Mouse (Mus musculus): ENCODE measurements around the gene Slc22a3. TPM values are rescaled to one million over a fixed set of nuclear protein-coding genes. Genes with fewer than 3 reads are reported as not detected.

Gene Slc22a3
- total RNA-seq, 4 experiments from 2014 or later, result 9.4 to 18.1 (median 13.0) TPM

DNA sequence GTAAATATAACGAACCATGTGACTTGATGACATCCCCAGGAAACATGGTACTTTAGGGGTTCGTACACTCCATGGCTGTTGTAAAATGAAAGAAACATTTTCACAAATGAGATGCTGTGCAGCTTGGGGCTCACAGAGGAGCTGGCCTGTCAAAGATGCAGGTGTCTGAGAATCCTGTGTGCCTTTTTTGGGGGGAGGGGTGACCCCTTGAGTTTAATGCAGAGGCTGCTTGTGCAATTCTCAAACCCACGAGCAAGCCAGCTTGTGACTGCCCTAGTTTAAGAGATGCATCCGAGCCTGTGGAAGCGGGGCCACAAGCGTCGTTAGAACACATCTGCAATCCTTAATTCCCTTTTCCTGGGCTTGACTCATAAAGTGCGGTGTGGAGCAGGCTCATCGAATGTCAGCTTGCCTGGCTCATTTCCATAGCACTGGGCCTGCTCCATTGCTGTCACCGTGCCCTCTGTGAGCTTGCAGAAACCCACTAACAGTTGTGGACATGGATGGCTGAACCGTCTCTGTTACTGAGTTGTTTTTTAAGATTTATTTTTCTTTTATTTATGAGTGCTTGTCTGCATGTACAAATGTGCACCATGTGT lies 98.1 kb downstream of the Slc22a3 start:
- no peak for DNase-seq (ENCODE audit: low spot score)

- peak; percentile 42 for DNase-seq (ENCODE audit: low spot score)
Observed at GRCm38 (mm10) chr17:12403420-12403819, 104.1 kb downstream of the Slc22a3 start.

GRCm38 (mm10) chr17:12396163-12396677 lies 111.3 kb downstream of the Slc22a3 start:
- no peak for DNase-seq (ENCODE audit: low spot score)

DNA sequence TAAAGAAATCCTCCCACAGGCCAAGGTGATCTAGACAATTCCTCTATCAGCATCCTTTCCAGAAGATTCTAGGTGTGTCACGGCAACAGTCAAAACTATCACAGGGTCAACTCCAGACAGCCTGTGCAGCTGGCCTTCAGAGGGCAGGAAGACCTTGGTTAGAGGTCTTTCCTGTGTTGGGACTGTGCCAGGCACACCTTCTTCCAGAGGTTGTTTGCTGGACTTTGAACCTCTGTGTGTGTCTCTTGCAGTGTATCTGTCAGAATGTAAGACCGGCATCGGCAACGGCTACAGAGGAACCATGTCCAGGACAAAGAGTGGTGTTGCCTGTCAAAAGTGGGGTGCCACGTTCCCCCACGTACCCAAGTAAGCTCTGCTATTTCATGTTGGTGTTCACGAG lies 119.3 kb downstream of the Slc22a3 start:
- no peak for DNase-seq (ENCODE audit: low spot score)

DNA sequence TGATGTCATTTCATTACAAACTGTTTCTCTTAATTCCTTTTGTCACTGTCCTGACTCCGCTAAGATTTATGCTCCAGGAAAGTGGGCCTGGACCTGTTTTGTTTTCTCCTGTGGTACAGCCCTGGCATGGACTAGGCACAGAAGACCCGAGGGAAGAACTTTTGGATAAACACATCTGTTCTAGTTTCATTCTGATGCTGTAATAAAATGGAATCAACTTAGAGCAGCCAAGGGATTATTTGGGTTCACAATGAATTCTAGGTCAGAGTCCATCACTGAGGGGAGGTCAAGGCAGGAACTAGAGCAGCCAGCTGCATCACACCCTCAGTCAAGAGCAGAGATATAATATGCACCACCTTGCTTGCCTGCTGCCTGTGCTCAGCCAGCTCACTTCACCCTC lies 119.7 kb downstream of the Slc22a3 start:
- no peak for DNase-seq (ENCODE audit: low spot score)

GRCm38 (mm10) chr17:12385049-12385794 lies 122.3 kb downstream of the Slc22a3 start:
- no peak for DNase-seq (ENCODE audit: low spot score)

GRCm38 (mm10) chr17:12382531-12382930 lies 125.0 kb downstream of the Slc22a3 start:
- no peak for DNase-seq (ENCODE audit: low spot score)

DNA sequence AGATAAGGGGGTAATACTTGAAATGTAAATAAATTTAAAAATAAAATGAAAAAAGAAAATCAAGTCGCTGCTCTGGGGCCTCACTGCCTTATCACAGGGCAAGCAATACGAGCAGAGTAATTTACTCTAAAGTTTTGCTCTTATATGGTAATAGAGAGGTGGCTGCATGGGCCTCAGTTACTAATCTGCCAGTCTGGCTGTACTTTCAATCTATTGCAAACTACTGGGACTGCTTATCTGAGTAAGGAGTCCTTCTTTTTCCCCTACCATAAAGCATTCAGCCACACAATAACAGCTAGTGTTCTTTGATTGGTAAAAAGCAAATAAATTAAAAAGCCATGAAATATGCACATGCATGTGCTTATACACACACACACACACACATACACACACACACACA lies 125.9 kb downstream of the Slc22a3 start:
- DNase-seq (ENCODE audit: low spot score), result no peak

DNA sequence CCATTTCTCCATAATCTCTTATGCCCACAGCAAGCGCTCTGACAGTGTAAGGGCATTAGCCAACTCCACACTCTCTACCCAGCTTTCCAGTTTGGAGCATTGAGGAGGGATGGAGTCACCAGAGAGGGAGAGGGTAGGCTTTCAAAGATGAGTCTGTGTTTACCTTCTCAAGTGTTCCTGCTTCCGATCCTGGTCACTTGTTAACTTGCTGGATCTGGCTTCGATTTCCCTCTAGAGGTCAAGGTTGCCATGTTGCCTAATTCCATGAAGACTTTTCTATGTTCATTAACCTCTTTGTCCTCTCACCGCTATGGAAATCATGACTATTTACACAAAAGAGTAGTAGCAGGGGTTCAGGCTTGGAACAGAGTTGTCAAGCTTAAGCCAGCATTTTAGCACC lies 127.2 kb downstream of the Slc22a3 start:
- no peak for DNase-seq (ENCODE audit: low spot score)

DNA sequence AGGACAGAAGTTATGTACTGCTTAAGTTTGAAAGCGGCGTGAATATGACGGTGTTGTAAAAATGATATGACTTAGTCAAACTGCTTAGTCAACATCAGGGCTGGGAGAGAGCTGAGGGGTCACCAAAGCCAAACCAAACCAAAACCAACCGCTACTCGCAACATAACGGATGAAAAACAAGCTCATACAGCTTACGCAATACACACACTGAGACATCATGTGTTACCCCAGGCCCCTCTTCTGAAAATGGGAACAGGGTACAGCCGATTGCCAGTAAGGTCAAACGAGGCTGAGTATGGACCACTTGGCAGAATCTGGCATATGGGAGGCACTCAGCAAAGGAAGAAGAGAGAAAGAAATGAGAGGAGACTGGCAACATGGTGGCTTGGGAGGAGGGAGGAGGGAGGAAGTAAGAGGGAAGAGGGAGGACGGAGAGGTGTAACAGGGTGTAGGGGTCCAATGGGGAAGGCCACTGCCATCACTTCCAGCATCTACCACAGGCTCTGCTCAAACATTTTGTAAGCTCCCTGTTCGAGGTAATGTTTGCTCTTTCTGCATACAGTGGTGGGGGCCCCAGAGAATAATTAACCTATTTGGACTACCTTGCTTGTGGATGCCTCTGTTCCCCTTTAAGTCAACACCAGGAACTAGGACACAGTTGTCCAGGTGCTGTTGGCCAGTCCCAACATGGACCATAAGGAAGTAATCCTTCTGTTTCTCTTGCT lies 129.4 kb downstream of the Slc22a3 start, which contains the start of gene Plg:
Gene Plg, plus strand, starts transcription at position 628 of the 725 bp plus-strand sequence.
- no peak for DNase-seq (ENCODE audit: low spot score)

DNA sequence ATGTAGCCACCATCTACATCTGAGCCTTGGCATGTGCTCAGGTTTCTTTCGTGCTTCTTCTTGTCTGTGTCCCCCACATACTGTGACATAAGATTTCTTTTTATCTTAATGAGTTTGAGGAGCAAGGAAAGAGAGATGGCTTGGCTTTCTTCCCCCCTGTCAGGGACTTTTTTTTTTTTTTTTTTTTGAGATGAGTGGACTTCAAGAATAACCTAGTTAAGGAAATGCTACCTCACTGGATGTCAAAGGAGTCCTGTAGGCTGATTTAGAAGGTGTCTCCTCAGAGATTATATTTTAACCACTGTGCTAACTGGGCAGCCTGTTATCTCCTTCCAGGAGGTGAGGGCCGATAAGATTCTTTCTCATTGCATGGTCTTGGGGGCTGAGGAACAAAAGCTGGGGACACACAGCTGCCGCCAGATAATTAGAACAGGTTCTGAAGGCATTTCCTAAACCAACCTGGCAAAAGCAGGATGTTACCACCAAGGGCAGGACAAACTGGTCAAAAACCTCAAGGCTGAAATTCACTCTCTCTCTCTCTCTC lies 133.8 kb downstream of the Slc22a3 start:
- no peak for DNase-seq (ENCODE audit: low spot score)

- DNase-seq (ENCODE audit: low spot score), result peak; percentile 59
Observed at GRCm38 (mm10) chr17:12372021-12372420, 135.5 kb downstream of the Slc22a3 start.

DNA sequence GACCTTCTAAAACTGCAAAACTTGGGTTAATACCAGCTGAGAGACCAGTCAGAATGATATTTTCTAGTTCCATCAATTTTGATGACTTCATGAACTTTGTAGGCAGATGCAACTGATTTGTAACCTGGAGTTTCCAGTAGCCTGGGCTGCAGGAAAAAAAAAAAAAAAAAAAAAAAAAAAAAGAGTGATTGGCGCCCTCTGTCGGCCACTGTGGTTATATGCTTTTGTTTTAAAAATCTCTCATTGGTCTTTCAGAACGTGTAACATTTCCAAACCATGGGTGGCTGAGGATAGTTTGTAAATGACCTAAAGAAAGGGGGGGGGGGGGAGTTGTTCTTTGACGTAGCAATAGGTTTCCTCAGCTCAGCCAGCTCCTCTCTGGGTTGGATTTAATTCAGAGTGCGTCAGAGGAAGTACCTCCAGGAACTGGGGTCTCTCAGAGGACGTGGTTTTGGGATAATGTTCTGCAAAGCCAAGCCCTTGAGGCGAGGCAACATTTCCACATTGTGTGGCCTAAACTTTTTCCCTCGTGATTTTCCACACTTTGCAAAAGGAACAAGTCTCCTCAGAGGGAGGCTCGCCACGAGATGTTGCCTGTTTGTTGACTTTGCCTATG lies 136.1 kb downstream of the Slc22a3 start:
- no peak for DNase-seq (ENCODE audit: low spot score)

DNA sequence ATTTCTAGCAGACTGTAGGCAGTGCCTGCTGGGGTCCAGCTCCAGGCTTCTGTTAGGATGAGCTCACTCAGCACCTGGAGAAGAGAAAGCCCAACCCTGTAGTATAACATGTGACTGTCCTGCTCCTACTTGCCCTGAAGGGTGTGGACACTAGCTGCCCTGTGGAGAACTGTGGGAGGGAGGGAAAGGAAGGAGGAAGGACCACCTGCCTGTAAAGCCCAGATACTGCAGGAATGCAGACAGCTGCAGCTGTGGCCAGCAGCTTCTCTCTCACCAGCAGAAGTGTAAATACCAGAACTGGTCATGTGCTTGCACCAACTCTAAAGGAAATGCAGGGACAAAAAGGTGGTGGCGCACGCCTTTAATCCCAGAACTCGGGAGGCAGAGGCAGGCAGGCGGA lies 137.2 kb downstream of the Slc22a3 start:
- DNase-seq (ENCODE audit: low spot score), result no peak

- no peak for DNase-seq (ENCODE audit: low spot score)
Observed at GRCm38 (mm10) chr17:12369393-12369792, 138.1 kb downstream of the Slc22a3 start.

Other genes starting within 250 kb of the Slc22a3 start
- 10 to 100 TPM; 39.7 to 57.5 (median 49.8) TPM for gene Map3k4, start 188.9 kb downstream of the Slc22a3 start, total RNA-seq (2022)
- not detected for gene Plg, start 129.1 kb downstream of the Slc22a3 start, total RNA-seq (2022)
- not detected for gene Slc22a2, start 76.4 kb upstream of the Slc22a3 start, total RNA-seq (2022)
- gene Slc22a1, start 168.1 kb upstream of the Slc22a3 start, total RNA-seq (2022), result 10 to 100 TPM in 3 of 4 experiments, 1 to 10 TPM in 1; 9.5 to 26.9 (median 14.3) TPM

Data from heart, adult 8-10 months (tissue).